Mouse (Mus musculus) thymus, adult 18-20 months (tissue): ENCODE measurements around the gene Exph5.

Experiments used
- DNase-seq, 2 experiments: peaks; one replicate each; pipeline ENCODE4 v3.0.0; 2022; ENCODE audit warnings: mixed read lengths in 2 of 2

The Exph5 gene

DNA sequence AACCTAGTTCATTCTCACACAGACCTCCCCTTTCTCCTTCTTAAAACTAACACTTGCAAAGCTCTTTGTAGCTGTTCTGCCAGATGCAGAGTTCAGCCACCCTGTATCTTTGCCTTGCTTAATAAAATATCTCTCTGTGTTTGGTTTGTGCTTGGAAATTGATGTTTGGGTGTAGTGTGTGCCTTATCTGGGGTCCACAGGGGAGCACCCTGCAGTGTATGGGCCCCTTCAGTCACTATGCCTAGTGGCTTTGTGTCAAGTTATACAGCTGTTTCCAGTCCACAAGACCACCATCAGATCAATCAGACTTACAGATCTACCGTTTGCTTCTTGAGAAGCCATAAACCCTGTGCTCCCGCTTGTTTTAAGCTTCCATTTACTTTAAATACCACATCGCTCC is 108.0 kb downstream of the Exph5 start:
- DNase-seq = no peak

DNA sequence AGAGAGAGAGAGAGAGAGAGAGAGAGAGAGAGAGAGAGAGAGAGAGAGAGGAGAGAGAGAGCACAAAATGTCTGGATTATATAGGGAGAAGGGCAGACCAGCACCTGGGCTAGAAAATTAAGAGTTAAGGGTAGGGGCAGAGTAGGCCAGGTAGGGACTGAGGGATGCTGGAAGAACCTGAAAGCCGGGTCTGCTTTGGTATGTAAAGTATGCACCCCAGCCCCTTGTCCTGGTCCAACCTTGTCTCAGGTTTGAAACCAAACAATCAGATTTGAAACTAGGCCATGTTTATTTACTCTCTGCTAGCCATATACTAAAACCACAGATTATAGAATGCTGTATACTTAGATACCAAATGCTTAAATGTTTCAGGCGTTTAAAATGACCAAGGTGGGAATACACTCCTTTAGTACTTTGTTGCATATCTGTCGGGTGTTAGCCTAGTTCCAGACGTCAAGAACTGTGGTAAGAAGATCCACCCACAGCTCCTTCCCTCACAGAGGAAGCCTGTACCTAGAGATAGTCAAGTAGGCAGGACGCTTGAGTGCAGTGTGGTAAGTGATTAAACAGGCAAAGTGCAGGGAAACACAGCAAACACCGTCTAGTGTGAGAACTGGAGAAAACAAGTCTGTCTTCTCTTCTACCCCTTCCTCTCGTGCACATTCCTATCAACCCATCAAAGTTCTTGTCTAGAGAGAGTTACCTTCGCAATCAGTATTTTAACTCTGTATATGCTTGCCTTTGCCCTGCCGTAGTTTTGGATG is 120.8 kb downstream of the Exph5 start:
- DNase-seq = no peak

DNA sequence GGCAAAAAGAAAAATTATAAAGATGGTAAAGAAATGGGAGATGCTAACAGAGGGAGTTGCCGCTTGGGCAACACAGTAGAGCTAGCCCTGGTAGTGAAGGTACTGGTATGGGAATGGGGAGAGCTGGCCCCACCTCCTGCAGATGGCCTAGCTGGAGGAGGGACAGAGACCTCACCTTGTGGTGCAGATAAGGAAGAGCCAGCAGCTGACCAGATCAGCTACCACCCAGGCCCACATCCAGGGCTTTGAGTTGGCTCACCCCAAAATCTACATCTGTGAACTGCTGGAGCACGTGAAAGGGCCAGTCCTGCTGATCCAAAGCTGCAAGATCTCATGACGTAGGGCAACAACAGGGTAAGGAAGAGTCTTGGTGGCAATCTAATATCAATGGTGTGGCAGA is 125.3 kb downstream of the Exph5 start:
- DNase-seq = no peak
